Mouse (Mus musculus) limb, embryonic 12.5 days (tissue): ENCODE data around the gene Mpv17l2. TPM values are rescaled to one million over a fixed set of nuclear protein-coding genes. Genes with fewer than 3 reads are reported as not detected.

Experiments
- ATAC-seq: fragments of 200-750 bp; cut with Nextera tagmentation; 2 replicates; pipeline ENCODE4 v1.8.0; 2017; ENCODE audit warnings: low read depth, moderate TSS enrichment; ENCODE audit not compliant: insufficient number of reproducible peaks, insufficient read depth, low FRiP score, low TSS enrichment
- H3K27ac ChIP-seq: fragments of 300-500 bp; sonication (generic); 2 replicates; pipeline ENCODE4 v1.5.1; 2016; ENCODE audit warnings: mild to moderate bottlenecking, moderate library complexity
- H3K27me3 ChIP-seq: fragments of 300-500 bp; sonication (generic); 2 replicates; pipeline ENCODE4 v1.6.1; 2016; ENCODE audit warnings: mild to moderate bottlenecking, moderate library complexity
- H3K36me3 ChIP-seq: fragments of 300-500 bp; sonication (generic); 2 replicates; pipeline ENCODE4 v1.6.1; 2016; ENCODE audit warnings: mild to moderate bottlenecking, moderate library complexity
- H3K4me1 ChIP-seq: fragments of 300-500 bp; sonication (generic); replicated peaks from 2 replicates; pipeline ENCODE4 v1.6.1; 2016
- H3K4me2 ChIP-seq: fragments of 300-500 bp; sonication (generic); 2 replicates; pipeline ENCODE4 v1.6.1; 2016; ENCODE audit warnings: mild to moderate bottlenecking, moderate library complexity
- H3K4me3 ChIP-seq: fragments of 300-500 bp; sonication (generic); replicated peaks from 2 replicates; pipeline ENCODE4 v1.5.1; 2016; ENCODE audit warnings: mild to moderate bottlenecking
- H3K9ac ChIP-seq: fragments of 300-500 bp; sonication (generic); replicated peaks from 2 replicates; pipeline ENCODE4 v1.6.1; 2016; ENCODE audit warnings: mild to moderate bottlenecking, moderate library complexity
- H3K9me3 ChIP-seq: fragments of 300-500 bp; sonication (generic); 2 replicates; pipeline ENCODE4 v1.6.1; 2016; ENCODE audit warnings: mild to moderate bottlenecking, moderate library complexity
- WGBS: fragments of 180-500 bp; shearing (Covaris S2); methylation state at CpG from one replicate; pipeline ENCODE4 v1.1.7; 2016; 5-methylcytosine and 5-hydroxymethylcytosine counted together
- polyA plus RNA-seq: library from polyadenylated mRNA; unstranded; fragments of >200 nt; fragmentation: Nextera tagmentation; extraction: Ambion mirVana; gene quantifications from 2 replicates; pipeline ENCODE4 v1.2.1, GENCODE M21; 2016

The Mpv17l2 gene
- polyA plus RNA-seq, 1 experiment from 2014 or later = 25.8 TPM

GRCm38 (mm10) chr8:70746676-70747075, 14.1 kb downstream of the Mpv17l2 start:
- 66% methylated on average over 9 of the region's 9 CpGs for WGBS
- Histone ChIP-seq H3K27me3 (peaks cover 82% of the 10 kb centered on the region), H3K36me3 (no peaks in the 10 kb centered on the region), H3K4me1 (peaks cover 15% of the 10 kb centered on the region), H3K9me3 (no peaks in the 10 kb centered on the region), H3K4me3 (no peak overlapping the region), H3K27ac (no peak overlapping the region), H3K9ac (no peak overlapping the region), H3K4me2 (no peak overlapping the region)
- ATAC-seq = no peak

GRCm38 (mm10) chr8:70745691-70746220, 15.0 kb downstream of the Mpv17l2 start:
- Histone ChIP-seq H3K4me1 (peaks cover 15% of the 10 kb centered on the region), H3K4me3 (no peak overlapping the region), H3K27ac (no peak overlapping the region), H3K9ac (no peak overlapping the region), H3K9me3 (no peaks in the 10 kb centered on the region), H3K4me2 (no peak overlapping the region), H3K27me3 (peaks cover 91% of the 10 kb centered on the region), H3K36me3 (no peaks in the 10 kb centered on the region)
- WGBS = 49% methylated on average over 19 of the region's 19 CpGs
- no peak for ATAC-seq

- H3K27ac ChIP-seq = no peak overlapping the region
- no peaks in the 10 kb centered on the region for H3K9me3 ChIP-seq
- no peak for ATAC-seq
- WGBS = 44% methylated on average over 11 of the region's 11 CpGs
- H3K4me2 ChIP-seq = no peak overlapping the region
- no peaks in the 10 kb centered on the region for H3K36me3 ChIP-seq
- H3K4me1 ChIP-seq = peaks cover 15% of the 10 kb centered on the region
- H3K4me3 ChIP-seq = no peak overlapping the region; the same call in 1 of the 2 replicates
- H3K9ac ChIP-seq = no peak overlapping the region
- H3K27me3 ChIP-seq = peaks cover 98% of the 10 kb centered on the region
Observed at GRCm38 (mm10) chr8:70744806-70745205, 15.9 kb downstream of the Mpv17l2 start.

- no peak overlapping the region for H3K27ac ChIP-seq
- peaks cover 15% of the 10 kb centered on the region for H3K4me1 ChIP-seq
- no peaks in the 10 kb centered on the region for H3K36me3 ChIP-seq
- peak overlapping the region; percentile 40 for H3K9ac ChIP-seq
- H3K27me3 ChIP-seq = peaks cover 89% of the 10 kb centered on the region
- no peaks in the 10 kb centered on the region for H3K9me3 ChIP-seq
- H3K4me3 ChIP-seq = peak overlapping the region; percentile 30
- WGBS = 5% methylated on average over 48 of the region's 48 CpGs
- ATAC-seq = no peak
- H3K4me2 ChIP-seq = peak overlapping the region; percentile 50
Observed at GRCm38 (mm10) chr8:70743656-70744590, 16.8 kb downstream of the Mpv17l2 start.

GRCm38 (mm10) chr8:70742981-70743655, 17.6 kb downstream of the Mpv17l2 start:
- Histone ChIP-seq H3K9ac (peak overlapping the region; percentile 44), H3K4me3 (peak overlapping the region; percentile 30), H3K4me2 (peak overlapping the region; percentile 50), H3K4me1 (peaks cover 15% of the 10 kb centered on the region), H3K27me3 (peaks cover 84% of the 10 kb centered on the region), H3K36me3 (no peaks in the 10 kb centered on the region), H3K9me3 (no peaks in the 10 kb centered on the region), H3K27ac (no peak overlapping the region)
- 3% methylated on average over 38 of the region's 38 CpGs for WGBS
- no peak for ATAC-seq

- H3K27me3 ChIP-seq = peaks cover 84% of the 10 kb centered on the region
- H3K9me3 ChIP-seq = no peaks in the 10 kb centered on the region
- no peak overlapping the region for H3K27ac ChIP-seq
- peak; percentile 35; the same call in 1 of the 2 replicates for ATAC-seq
- H3K4me3 ChIP-seq = no peak overlapping the region
- H3K9ac ChIP-seq = no peak overlapping the region
- no peak overlapping the region for H3K4me2 ChIP-seq
- 51% methylated on average over 11 of the region's 11 CpGs for WGBS
- H3K4me1 ChIP-seq = peaks cover 15% of the 10 kb centered on the region
- no peaks in the 10 kb centered on the region for H3K36me3 ChIP-seq
Observed at GRCm38 (mm10) chr8:70742176-70742575, 18.6 kb downstream of the Mpv17l2 start.

GRCm38 (mm10) chr8:70741661-70742060, 19.1 kb downstream of the Mpv17l2 start:
- H3K4me2 ChIP-seq = no peak overlapping the region
- H3K9me3 ChIP-seq = no peaks in the 10 kb centered on the region
- H3K27me3 ChIP-seq = peaks cover 83% of the 10 kb centered on the region
- H3K36me3 ChIP-seq = no peaks in the 10 kb centered on the region
- H3K4me1 ChIP-seq = peaks cover 15% of the 10 kb centered on the region
- no peak for ATAC-seq
- 50% methylated on average over 5 of the region's 5 CpGs for WGBS
- H3K9ac ChIP-seq = no peak overlapping the region
- H3K27ac ChIP-seq = no peak overlapping the region
- no peak overlapping the region for H3K4me3 ChIP-seq

- Histone ChIP-seq H3K4me3 (no peak overlapping the region), H3K4me2 (no peak overlapping the region), H3K27ac (no peak overlapping the region), H3K27me3 (peaks cover 56% of the 10 kb centered on the region), H3K9me3 (no peaks in the 10 kb centered on the region), H3K9ac (no peak overlapping the region), H3K36me3 (no peaks in the 10 kb centered on the region), H3K4me1 (peaks cover 4% of the 10 kb centered on the region)
- 58% methylated on average over 3 of the region's 3 CpGs for WGBS
- ATAC-seq = no peak
Observed at GRCm38 (mm10) chr8:70738211-70738610, 22.5 kb downstream of the Mpv17l2 start.

- Histone ChIP-seq H3K9me3 (no peaks in the 10 kb centered on the region), H3K36me3 (no peaks in the 10 kb centered on the region), H3K27me3 (peaks cover 56% of the 10 kb centered on the region), H3K27ac (no peak overlapping the region), H3K4me2 (no peak overlapping the region), H3K9ac (no peak overlapping the region), H3K4me3 (no peak overlapping the region), H3K4me1 (no peaks in the 10 kb centered on the region)
- WGBS = 66% methylated on average over 5 of the region's 5 CpGs
- no peak for ATAC-seq
Observed at GRCm38 (mm10) chr8:70737705-70738104, 23.0 kb downstream of the Mpv17l2 start.

GRCm38 (mm10) chr8:70730956-70731355, 29.8 kb downstream of the Mpv17l2 start:
- H3K9ac ChIP-seq = no peak overlapping the region
- peak; percentile 3; the same call in 1 of the 2 replicates for ATAC-seq
- H3K9me3 ChIP-seq = no peaks in the 10 kb centered on the region
- no peak overlapping the region for H3K4me2 ChIP-seq
- 84% methylated on average over 4 of the region's 4 CpGs for WGBS
- peaks cover 78% of the 10 kb centered on the region for H3K27me3 ChIP-seq
- no peak overlapping the region for H3K27ac ChIP-seq
- H3K4me3 ChIP-seq = no peak overlapping the region
- peaks cover 6% of the 10 kb centered on the region; the same call in 1 of the 2 replicates for H3K4me1 ChIP-seq
- no peaks in the 10 kb centered on the region for H3K36me3 ChIP-seq

- WGBS = 4% methylated on average over 33 of the region's 34 CpGs
- Histone ChIP-seq H3K4me3 (peak overlapping the region; percentile 33), H3K9ac (no peak overlapping the region)
Observed at GRCm38 (mm10) chr8:70729808-70730475, 30.8 kb downstream of the Mpv17l2 start.

More at GRCm38 (mm10) chr8:70729808-70730475, 30.8 kb downstream of the Mpv17l2 start:
- H3K27me3 ChIP-seq = peaks cover 80% of the 10 kb centered on the region
- H3K36me3 ChIP-seq = no peaks in the 10 kb centered on the region
- peaks cover 6% of the 10 kb centered on the region; the same call in 1 of the 2 replicates for H3K4me1 ChIP-seq
- ATAC-seq = no peak
- H3K27ac ChIP-seq = no peak overlapping the region
- H3K4me2 ChIP-seq = peak overlapping the region; percentile 57
- H3K9me3 ChIP-seq = no peaks in the 10 kb centered on the region
